Mouse (Mus musculus) kidney, adult 2 months (tissue): ENCODE data around the gene Mei1. TPM values are rescaled to one million over a fixed set of nuclear protein-coding genes. Genes with fewer than 3 reads are reported as not detected.

Source experiments
- DNase-seq: peaks from one replicate; pipeline ENCODE4 v3.0.0; 2021
- H3K27ac ChIP-seq: fragments of 200-500 bp; 2 replicates; pipeline ENCODE4 v1.5.1; 2012; ENCODE audit warnings: low read depth, low read length, control low read depth, inconsistent platforms; ENCODE audit not compliant: insufficient read depth
- H3K27me3 ChIP-seq: fragments of 200-500 bp; replicated peaks from 2 replicates; pipeline ENCODE4 v1.6.1; 2012; ENCODE audit warnings: mild to moderate bottlenecking, moderate library complexity, low read length, inconsistent platforms; ENCODE audit not compliant: control insufficient read depth, insufficient read depth
- H3K36me3 ChIP-seq: fragments of 200-500 bp; 2 replicates; pipeline ENCODE4 v1.6.1; 2012; ENCODE audit warnings: mild to moderate bottlenecking, moderate library complexity, low read length, inconsistent platforms; ENCODE audit not compliant: control insufficient read depth, insufficient read depth
- H3K4me1 ChIP-seq: fragments of 200-500 bp; 2 replicates; pipeline ENCODE4 v1.6.1; 2011; ENCODE audit warnings: low read length; ENCODE audit not compliant: control insufficient read depth, insufficient read depth
- H3K4me3 ChIP-seq: fragments of 200-500 bp; 2 replicates; pipeline ENCODE4 v1.5.1; 2011; ENCODE audit warnings: mild to moderate bottlenecking, low read depth, low read length, control low read depth; ENCODE audit not compliant: insufficient read depth
- CTCF ChIP-seq: fragments of 200-500 bp; conservative IDR thresholded peaks from 2 replicates; pipeline ENCODE4 v1.5.1; 2011; ENCODE audit warnings: low read depth, mild to moderate bottlenecking, control low read depth, low read length, moderate library complexity, mixed read lengths; ENCODE audit not compliant: insufficient read depth, insufficient read length
- POLR2A ChIP-seq: fragments of 200-500 bp; IDR thresholded peaks from one replicate; pipeline ENCODE4 v1.6.1; 2011; ENCODE audit warnings: low read depth, low read length, control low read depth
- WGBS: fragments of 180-500 bp; shearing (Covaris S2); methylation state at CpG from one replicate; pipeline ENCODE4 v1.1.7; 2018; 5-methylcytosine and 5-hydroxymethylcytosine counted together
- polyA plus RNA-seq: library from polyadenylated mRNA; depleted of rRNA; stranded (reverse); fragments of >200 nt; gene quantifications from 2 replicates; pipeline ENCODE4 v1.2.3, GENCODE M21; 2012

Gene Mei1
- polyA plus RNA-seq, 1 experiment: not detected

DNA sequence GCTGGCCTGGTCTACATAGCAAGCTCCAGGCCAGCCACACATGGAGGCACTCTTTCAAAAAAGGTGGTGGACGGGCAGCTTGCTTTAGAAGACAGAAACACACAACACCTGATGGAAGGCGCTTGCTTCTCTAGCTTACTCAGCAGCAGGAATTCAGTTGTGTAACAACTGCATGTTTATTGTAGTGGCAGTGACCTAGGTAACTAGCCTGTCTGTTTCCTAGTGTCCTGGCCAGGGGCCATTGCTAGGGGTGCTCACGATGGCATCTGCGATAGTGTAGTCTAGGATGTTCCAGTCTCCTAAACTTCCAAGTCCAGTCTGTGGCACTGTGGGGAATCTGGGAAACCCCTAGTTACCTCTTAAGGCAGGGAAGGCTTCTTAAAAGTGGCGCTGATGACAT lies 74.4 kb downstream of the Mei1 start:
- 76% methylated on average over 5 of the region's 5 CpGs for WGBS
- DNase-seq: peak; percentile 25
- H3K27ac ChIP-seq: no peak overlapping the region

DNA sequence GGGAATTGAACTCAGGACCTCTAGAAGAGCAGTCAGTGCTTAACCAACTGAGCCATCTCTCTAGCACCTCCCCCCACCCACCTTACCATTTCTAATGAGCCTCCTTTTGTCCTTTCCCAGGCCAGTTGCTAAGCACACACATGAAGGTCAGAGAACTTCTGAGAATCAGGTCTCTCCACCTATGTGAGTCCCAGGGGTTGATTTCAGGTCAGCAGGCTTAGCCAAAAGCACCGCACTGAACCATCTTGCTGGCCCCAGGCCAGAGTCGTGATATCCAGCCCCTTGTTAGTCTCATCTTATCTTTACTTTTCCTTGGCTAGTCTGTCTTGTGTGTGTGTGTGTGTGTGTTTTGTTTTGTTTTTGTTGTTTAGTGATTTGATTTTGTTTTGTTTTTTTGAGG lies 75.6 kb downstream of the Mei1 start:
- Histone ChIP-seq H3K36me3 (no peaks in the 10 kb centered on the region), H3K27me3 (no peaks in the 10 kb centered on the region), H3K27ac (no peak overlapping the region; the same call in 1 of the 2 replicates), H3K4me1 (peaks cover 19% of the 10 kb centered on the region; the same call in 1 of the 2 replicates), H3K4me3 (no peak overlapping the region)
- TF ChIP-seq POLR2A: no peak
- no peak for TF ChIP-seq CTCF
- WGBS: 42% methylated on average over 2 of the region's 2 CpGs
- no peak for DNase-seq

More for the DNA sequence above, 74.4 kb downstream of the Mei1 start:
- no peak overlapping the region for H3K4me3 ChIP-seq
- H3K36me3 ChIP-seq: no peaks in the 10 kb centered on the region
- TF ChIP-seq CTCF (no peak), POLR2A (no peak)
- no peaks in the 10 kb centered on the region for H3K27me3 ChIP-seq
- H3K4me1 ChIP-seq: peaks cover 15% of the 10 kb centered on the region; the same call in 1 of the 2 replicates

DNA sequence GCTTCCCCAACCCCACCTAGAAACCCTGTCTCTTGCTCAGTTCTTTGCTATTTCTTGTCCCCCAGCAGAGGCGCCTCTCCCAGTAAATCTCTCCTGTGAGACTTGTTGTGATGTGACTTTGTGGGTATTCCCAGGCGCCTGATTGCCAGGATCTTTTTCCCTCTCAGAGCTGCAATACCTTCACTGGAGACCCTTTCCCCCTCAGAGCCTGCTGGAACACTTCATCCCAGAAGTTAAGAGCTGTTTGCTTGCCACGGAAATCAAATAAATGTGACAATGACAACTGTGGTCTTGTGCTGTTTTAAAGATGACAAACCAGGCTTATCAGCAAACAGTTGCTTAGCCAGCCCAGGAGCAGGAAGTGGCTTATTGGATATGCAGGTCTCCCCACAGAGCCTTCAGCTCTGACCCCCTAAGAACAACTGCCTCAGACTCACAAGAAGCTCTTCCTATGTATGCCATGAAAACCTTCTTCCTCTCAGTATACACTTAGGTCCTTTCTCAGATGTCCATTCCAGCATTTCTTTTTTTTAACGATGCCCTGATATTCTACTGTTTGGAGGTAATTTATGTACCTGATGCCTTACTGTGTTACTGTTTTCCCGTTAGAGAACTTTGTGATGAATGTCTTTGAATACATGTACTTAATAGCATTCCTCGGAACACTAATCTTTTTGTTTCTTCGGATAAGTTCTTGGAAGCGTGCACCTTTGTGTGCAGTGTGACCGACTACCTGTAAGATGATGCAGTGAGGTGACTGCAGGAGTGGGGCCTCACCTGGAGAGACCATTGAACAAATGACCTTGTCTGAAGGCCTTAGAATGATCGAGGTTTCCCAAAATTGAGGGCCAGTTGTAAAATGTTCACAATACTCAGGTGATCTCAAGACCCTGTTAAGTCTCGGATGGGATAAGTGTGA lies 76.3 kb downstream of the Mei1 start:
- TF ChIP-seq CTCF (no peak), POLR2A (no peak)
- Histone ChIP-seq H3K36me3 (no peaks in the 10 kb centered on the region), H3K4me1 (peaks cover 19% of the 10 kb centered on the region; the same call in 1 of the 2 replicates), H3K27me3 (no peaks in the 10 kb centered on the region), H3K27ac (peak overlapping the region; percentile 93), H3K4me3 (peak overlapping the region; percentile 51)
- DNase-seq: peak; percentile 10
- 25% methylated on average over 11 of the region's 11 CpGs for WGBS

DNA sequence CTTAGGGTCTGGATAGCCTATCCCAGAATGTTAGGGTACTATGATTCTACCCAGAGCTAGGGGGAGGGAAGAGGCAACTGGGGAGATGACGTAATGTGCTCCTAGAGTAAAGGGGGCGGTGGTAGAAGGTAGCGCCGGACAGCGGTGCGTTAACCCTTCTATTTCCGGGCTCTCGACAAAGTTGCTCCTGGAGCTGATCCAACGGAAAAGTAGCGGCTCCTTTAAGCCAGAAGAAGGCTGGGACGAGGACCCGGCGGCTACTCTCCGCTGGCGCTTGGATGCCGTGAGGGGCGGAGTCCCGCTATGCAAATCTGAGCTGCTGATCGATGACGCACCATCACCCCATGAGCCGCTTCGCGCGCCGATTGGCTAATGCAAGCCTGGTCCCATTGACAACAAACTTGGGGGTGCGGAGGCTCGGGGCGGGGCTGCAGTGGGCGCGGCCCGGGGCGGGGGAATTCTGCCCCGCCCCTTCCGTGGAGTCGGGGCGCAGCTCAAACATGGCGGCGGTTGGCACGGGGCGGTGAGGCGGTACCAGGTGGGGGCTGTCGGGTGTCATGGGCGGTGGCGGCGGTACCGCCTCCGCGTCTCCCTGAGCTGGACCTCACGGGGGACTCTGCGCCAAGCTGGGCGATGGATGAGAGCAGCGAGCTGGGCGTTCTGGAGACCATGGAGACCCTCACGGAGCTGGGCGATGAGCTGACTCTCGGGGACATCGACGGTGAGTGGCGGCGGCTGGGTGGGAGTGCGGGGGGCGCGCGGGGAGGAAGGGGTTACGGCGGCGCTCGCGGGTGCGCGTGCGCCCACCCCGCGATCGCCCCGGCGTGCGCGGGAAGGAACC lies 77.2 kb downstream of the Mei1 start, which contains the start of gene Srebf2:
Gene Srebf2, plus strand, starts transcription at position 412 of the 841 bp plus-strand sequence.
- Histone ChIP-seq H3K27me3 (no peaks in the 10 kb centered on the region), H3K4me3 (peak within 1 kb of the TSS; percentile 76), H3K4me1 (peaks cover 20% of the 10 kb centered on the region; the same call in 1 of the 2 replicates), H3K27ac (peak within 1 kb of the TSS; percentile 93), H3K36me3 (no peaks in the 10 kb centered on the region)
- DNase-seq: peak; percentile 100
- TF ChIP-seq CTCF (no peak), POLR2A (peak; percentile 61)
- 2% methylated on average over 79 of the region's 79 CpGs for WGBS

- TF ChIP-seq POLR2A: no peak
- TF ChIP-seq CTCF: no peak
- H3K27me3 ChIP-seq: no peaks in the 10 kb centered on the region
- H3K4me3 ChIP-seq: peak overlapping the region; percentile 76
- no peaks in the 10 kb centered on the region for H3K36me3 ChIP-seq
- H3K4me1 ChIP-seq: peaks cover 23% of the 10 kb centered on the region; the same call in 1 of the 2 replicates
- DNase-seq: peak; percentile 64
- peak overlapping the region; percentile 48; the same call in 1 of the 2 replicates for H3K27ac ChIP-seq
- WGBS: 1% methylated on average over 50 of the region's 50 CpGs
Measured at GRCm38 (mm10) chr15:82147611-82148111, 77.9 kb downstream of the Mei1 start.

GRCm38 (mm10) chr15:82148510-82148911 lies 78.7 kb downstream of the Mei1 start:
- no peak overlapping the region for H3K27ac ChIP-seq
- 34% methylated on average over 9 of the region's 9 CpGs for WGBS
- DNase-seq: peak; percentile 56
- no peak for TF ChIP-seq POLR2A
- TF ChIP-seq CTCF: no peak
- H3K27me3 ChIP-seq: no peaks in the 10 kb centered on the region
- peak overlapping the region; percentile 76 for H3K4me3 ChIP-seq
- peaks cover 23% of the 10 kb centered on the region; the same call in 1 of the 2 replicates for H3K4me1 ChIP-seq
- no peaks in the 10 kb centered on the region for H3K36me3 ChIP-seq

GRCm38 (mm10) chr15:82150042-82150441 lies 80.2 kb downstream of the Mei1 start:
- no peak overlapping the region for H3K27ac ChIP-seq
- peaks cover 23% of the 10 kb centered on the region; the same call in 1 of the 2 replicates for H3K4me1 ChIP-seq
- no peak for DNase-seq
- no peak for TF ChIP-seq POLR2A
- no peak for TF ChIP-seq CTCF
- H3K4me3 ChIP-seq: no peak overlapping the region
- no peaks in the 10 kb centered on the region for H3K27me3 ChIP-seq
- no peaks in the 10 kb centered on the region for H3K36me3 ChIP-seq
